Mouse (Mus musculus) limb, embryonic 10.5 days (tissue): ENCODE data around the gene Dctn2. TPM values are rescaled to one million over a fixed set of nuclear protein-coding genes. Genes with fewer than 3 reads are reported as not detected.
"Not testable (repeated sequence)": the region's sequence is repeated elsewhere in the genome, so short reads cannot be mapped to it uniquely, and the experiment has no call there.

Experiments used
- DNase-seq: peaks from one replicate; pipeline ENCODE4 v3.0.0-alpha.2; 2017; ENCODE audit warnings: low spot score
- H3K27ac ChIP-seq: fragments of 300-500 bp; sonication (generic); 2 replicates; pipeline ENCODE4 v1.5.1; 2016; ENCODE audit warnings: mild to moderate bottlenecking
- H3K27me3 ChIP-seq: fragments of 300-500 bp; sonication (generic); 2 replicates; pipeline ENCODE4 v1.6.1; 2016; ENCODE audit warnings: low read depth, mild to moderate bottlenecking; ENCODE audit not compliant: poor library complexity, severe bottlenecking
- H3K36me3 ChIP-seq: fragments of 300-500 bp; sonication (generic); 2 replicates; pipeline ENCODE4 v1.6.1; 2016; ENCODE audit warnings: mild to moderate bottlenecking, moderate library complexity
- H3K4me1 ChIP-seq: fragments of 300-500 bp; sonication (generic); 2 replicates; pipeline ENCODE4 v1.6.1; 2016
- H3K4me3 ChIP-seq: fragments of 300-500 bp; sonication (generic); 2 replicates; pipeline ENCODE4 v1.5.1; 2016; ENCODE audit warnings: mild to moderate bottlenecking, moderate library complexity
- H3K9me3 ChIP-seq: fragments of 300-500 bp; sonication (generic); replicated peaks from 2 replicates; pipeline ENCODE4 v1.6.1; 2016; ENCODE audit warnings: mild to moderate bottlenecking
- WGBS: fragments of 180-500 bp; shearing (Covaris S2); methylation state at CpG from one replicate; pipeline ENCODE4 v1.1.7; 2016; 5-methylcytosine and 5-hydroxymethylcytosine counted together
- polyA plus RNA-seq: library from polyadenylated mRNA; unstranded; fragments of >200 nt; fragmentation: Nextera tagmentation; extraction: Ambion mirVana; gene quantifications from 2 replicates; pipeline ENCODE4 v1.2.1, GENCODE M21; 2016

Gene Dctn2
- polyA plus RNA-seq, 1 experiment from 2014 or later = 194 TPM

- no peak for DNase-seq
- peaks cover 21% of the 10 kb centered on the region for H3K4me1 ChIP-seq
- no peaks in the 10 kb centered on the region for H3K27me3 ChIP-seq
- H3K36me3 ChIP-seq = peaks cover 79% of the 10 kb centered on the region
- 93% methylated on average over 10 of the region's 10 CpGs for WGBS
- H3K4me3 ChIP-seq = no peak overlapping the region
- H3K9me3 ChIP-seq = no peaks in the 10 kb centered on the region
- H3K27ac ChIP-seq = no peak overlapping the region
Observed at GRCm38 (mm10) chr10:127294895-127295510, 28.8 kb downstream of the Dctn2 start.

- Histone ChIP-seq H3K4me1 (peaks cover 14% of the 10 kb centered on the region), H3K27me3 (no peaks in the 10 kb centered on the region), H3K9me3 (no peaks in the 10 kb centered on the region), H3K4me3 (no peak overlapping the region), H3K36me3 (peaks cover 91% of the 10 kb centered on the region), H3K27ac (no peak overlapping the region)
- DNase-seq = no peak
- WGBS = 93% methylated on average over 24 of the region's 24 CpGs
Observed at GRCm38 (mm10) chr10:127295986-127296794, 30.0 kb downstream of the Dctn2 start.

DNA sequence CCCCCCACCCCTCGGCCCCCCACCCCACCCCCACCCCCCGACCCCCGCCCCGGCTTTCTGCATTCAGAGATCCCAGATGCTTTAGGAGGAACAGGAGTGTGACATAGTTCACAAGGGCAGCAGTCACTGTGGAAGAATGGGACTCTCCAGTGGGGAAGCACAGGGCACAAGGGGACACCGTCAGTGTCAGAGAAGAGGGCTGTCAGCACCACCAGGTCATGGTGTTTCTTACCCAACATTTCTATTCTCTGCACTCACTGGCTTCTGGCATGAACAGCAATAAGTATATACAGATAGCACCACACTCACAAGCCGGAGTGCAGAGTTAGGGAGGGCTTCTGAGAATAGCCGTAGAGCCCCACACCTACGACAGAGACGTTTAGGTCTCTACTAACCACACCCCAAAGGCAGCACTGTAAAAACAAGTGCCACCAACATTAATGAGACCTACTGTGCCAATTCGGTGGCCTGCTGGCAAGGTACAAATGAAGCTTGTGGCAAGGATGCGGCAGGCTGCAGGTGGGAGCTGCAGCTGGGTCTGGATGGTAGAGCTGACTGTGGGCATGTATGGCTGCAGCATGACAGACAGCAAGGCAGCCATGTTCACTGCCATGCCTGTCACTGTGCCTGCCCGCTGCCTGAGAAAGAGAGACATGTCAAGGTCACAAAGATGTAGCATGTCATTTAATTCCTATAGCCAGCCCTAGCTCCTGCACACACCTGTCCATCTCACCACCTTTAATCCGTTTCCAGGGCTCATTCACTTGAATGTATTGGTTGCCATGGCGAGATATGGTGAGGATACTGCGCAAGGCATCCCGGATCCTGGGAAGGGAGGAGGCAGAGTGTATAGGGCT, 31.1 kb downstream of the Dctn2 start:
- H3K4me3 ChIP-seq = no peak overlapping the region
- peaks cover 98% of the 10 kb centered on the region for H3K36me3 ChIP-seq
- no peaks in the 10 kb centered on the region for H3K9me3 ChIP-seq
- no peaks in the 10 kb centered on the region for H3K27me3 ChIP-seq
- H3K4me1 ChIP-seq = peaks cover 4% of the 10 kb centered on the region
- H3K27ac ChIP-seq = no peak overlapping the region
- WGBS = 93% methylated on average over 16 of the region's 16 CpGs
- no peak for DNase-seq

DNA sequence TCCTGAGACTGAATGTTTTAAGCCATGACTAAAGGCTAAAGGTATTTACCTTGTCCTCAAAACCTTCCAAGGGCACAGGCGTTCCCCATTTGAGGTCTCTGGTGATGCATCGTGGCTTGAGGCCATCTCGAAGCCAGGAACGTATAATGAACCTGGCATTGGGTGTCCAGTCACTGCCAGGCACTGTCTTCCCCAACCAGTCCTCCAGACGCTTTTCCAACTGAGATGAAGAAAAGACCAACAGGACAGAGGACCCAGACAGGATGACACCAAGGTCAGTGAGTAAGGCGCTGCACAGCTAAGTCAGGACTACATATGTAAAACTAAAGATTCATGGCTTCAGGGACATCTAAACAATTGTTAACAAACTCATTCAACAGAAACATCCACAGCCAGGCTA, 34.2 kb downstream of the Dctn2 start:
- no peaks in the 10 kb centered on the region for H3K9me3 ChIP-seq
- H3K27me3 ChIP-seq = no peaks in the 10 kb centered on the region
- H3K27ac ChIP-seq = no peak overlapping the region
- no peaks in the 10 kb centered on the region for H3K4me1 ChIP-seq
- peaks cover 99% of the 10 kb centered on the region for H3K36me3 ChIP-seq
- 95% methylated on average over 6 of the region's 6 CpGs for WGBS
- no peak for DNase-seq
- no peak overlapping the region for H3K4me3 ChIP-seq

DNA sequence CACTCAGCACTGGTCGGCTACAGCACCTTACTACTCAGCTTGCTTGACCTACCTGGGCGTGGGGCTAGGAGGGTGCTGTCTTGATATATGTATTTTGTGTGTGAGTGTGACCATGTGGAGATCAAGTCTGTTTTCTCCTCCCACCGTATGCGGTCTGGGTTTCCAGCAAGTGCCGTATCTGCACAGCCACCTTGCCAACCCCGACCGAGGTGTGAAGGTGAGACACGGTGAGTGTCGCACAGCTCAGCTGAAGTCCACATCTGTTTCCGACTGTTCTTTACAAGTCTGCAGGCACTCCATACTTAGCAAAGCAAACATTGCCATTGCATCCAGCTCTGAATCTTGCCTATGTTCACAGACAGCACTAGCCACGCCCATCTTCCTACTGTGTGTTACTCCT, 37.0 kb downstream of the Dctn2 start:
- H3K27me3 ChIP-seq = no peaks in the 10 kb centered on the region
- H3K9me3 ChIP-seq = no peaks in the 10 kb centered on the region
- peaks cover 99% of the 10 kb centered on the region for H3K36me3 ChIP-seq
- 95% methylated on average over 11 of the region's 11 CpGs for WGBS
- no peak for DNase-seq
- H3K4me3 ChIP-seq = no peak overlapping the region
- no peaks in the 10 kb centered on the region for H3K4me1 ChIP-seq
- no peak overlapping the region for H3K27ac ChIP-seq

- H3K9me3 ChIP-seq, H3K4me3 ChIP-seq, H3K27ac ChIP-seq, DNase-seq, H3K27me3 ChIP-seq: not testable (repeated sequence)
- 91% methylated on average over 3 of the region's 3 CpGs for WGBS
- Histone ChIP-seq H3K4me1 (peaks cover 15% of the 10 kb centered on the region), H3K36me3 (peaks cover 60% of the 10 kb centered on the region)
Observed at GRCm38 (mm10) chr10:127309167-127309566, 43.0 kb downstream of the Dctn2 start.

- H3K9me3 ChIP-seq = no peaks in the 10 kb centered on the region
- peak overlapping the region; percentile 96 for H3K4me3 ChIP-seq
- peaks cover 15% of the 10 kb centered on the region for H3K4me1 ChIP-seq
- WGBS = 39% methylated on average over 23 of the region's 23 CpGs
- peaks cover 43% of the 10 kb centered on the region for H3K36me3 ChIP-seq
- DNase-seq = no peak
- no peaks in the 10 kb centered on the region for H3K27me3 ChIP-seq
- peak overlapping the region; percentile 89 for H3K27ac ChIP-seq
Observed at GRCm38 (mm10) chr10:127310523-127311475, 44.6 kb downstream of the Dctn2 start.

DNA sequence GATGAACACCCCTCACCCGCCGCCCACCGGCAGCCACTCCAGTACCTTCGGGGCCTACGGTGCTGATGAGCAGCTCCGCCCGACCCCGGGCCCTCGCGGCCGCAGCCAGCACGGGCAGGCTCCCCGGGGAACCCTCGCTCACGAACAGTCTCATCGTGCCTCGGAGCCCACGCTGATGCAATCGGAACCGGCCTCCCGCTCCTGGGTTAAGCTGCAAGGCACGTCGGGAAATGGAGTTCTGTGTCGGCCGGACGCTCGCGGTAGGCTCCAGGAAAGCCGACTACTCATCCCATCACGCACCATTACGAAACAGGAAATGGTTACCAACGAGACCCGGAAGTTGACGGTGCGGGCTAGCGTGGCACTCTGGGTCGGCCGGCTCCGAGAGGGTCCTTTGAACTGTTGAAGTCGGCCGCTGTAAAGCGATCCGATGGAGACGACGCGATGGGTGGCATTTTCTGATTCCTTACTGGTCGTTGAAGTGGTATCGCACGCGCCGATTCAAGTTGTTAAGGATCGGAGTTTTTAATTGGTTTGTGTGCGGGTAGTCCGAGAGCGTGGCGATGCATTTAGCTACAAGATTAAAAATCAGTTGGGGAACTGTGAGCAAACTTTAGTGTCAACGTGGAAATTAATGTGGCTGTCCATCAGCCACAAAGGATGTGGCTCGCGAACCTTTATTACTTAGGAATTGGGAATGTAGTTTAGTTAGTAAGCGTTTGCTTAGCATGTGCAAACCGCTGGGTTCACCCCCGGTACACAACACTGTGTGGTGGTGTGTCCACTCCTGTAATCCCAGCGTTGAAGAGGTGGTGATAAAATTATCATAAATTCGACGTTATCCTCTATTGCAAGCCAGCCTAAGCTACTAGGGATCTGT, 45.5 kb downstream of the Dctn2 start, which contains the start of gene Mars:
Mars (minus strand) TSS at position 311 of the 880 bp plus-strand sequence.
- Histone ChIP-seq H3K27me3 (no peaks in the 10 kb centered on the region), H3K4me3 (peak within 1 kb of the TSS; percentile 96), H3K27ac (peak within 1 kb of the TSS; percentile 89), H3K36me3 (peaks cover 34% of the 10 kb centered on the region), H3K4me1 (peaks cover 15% of the 10 kb centered on the region), H3K9me3 (no peaks in the 10 kb centered on the region)
- DNase-seq = peak; percentile 94
- under 1% methylated on average over 65 of the region's 65 CpGs for WGBS

GRCm38 (mm10) chr10:127312356-127312676, 46.1 kb downstream of the Dctn2 start:
- H3K9me3 ChIP-seq = no peaks in the 10 kb centered on the region
- 3% methylated on average over 4 of the region's 4 CpGs for WGBS
- peak; percentile 89 for DNase-seq
- H3K36me3 ChIP-seq = peaks cover 28% of the 10 kb centered on the region
- H3K4me1 ChIP-seq = peaks cover 15% of the 10 kb centered on the region
- H3K27me3 ChIP-seq = no peaks in the 10 kb centered on the region
- H3K27ac ChIP-seq = 0 out of 2 replicates have a peak overlapping the region, but pooled peaks have one; percentile 89
- peak overlapping the region; percentile 96 for H3K4me3 ChIP-seq

GRCm38 (mm10) chr10:127312858-127313257, 46.7 kb downstream of the Dctn2 start:
- DNase-seq = no peak
- Histone ChIP-seq H3K9me3 (no peaks in the 10 kb centered on the region), H3K27ac (no peak overlapping the region), H3K27me3 (no peaks in the 10 kb centered on the region), H3K4me1 (peaks cover 15% of the 10 kb centered on the region), H3K4me3 (no peak overlapping the region), H3K36me3 (peaks cover 23% of the 10 kb centered on the region)
- WGBS = 81% methylated on average over 4 of the region's 4 CpGs

DNA sequence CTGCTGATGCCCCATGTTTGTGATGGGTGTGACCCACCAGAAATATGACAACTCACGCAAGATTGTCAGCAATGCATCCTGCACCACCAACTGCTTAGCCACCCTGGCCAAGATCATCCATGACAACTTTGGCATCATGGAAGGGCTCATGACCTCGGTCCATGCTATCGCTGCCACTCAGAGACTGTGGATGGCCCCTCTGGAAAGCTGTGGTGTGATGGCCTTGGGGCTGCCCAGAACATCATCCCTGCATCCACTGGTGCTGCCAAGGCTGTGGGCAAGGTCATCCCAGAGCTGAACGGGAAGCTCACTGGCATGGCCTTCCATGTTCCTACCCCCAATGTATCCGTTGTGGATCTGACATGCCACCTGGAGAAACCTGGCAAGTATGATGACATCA, 47.3 kb downstream of the Dctn2 start:
- H3K4me3 ChIP-seq, H3K27me3 ChIP-seq, H3K27ac ChIP-seq, DNase-seq, H3K9me3 ChIP-seq: not testable (repeated sequence)
- H3K36me3 ChIP-seq = peaks cover 16% of the 10 kb centered on the region
- WGBS = 92% methylated on average over 5 of the region's 5 CpGs
- peaks cover 15% of the 10 kb centered on the region for H3K4me1 ChIP-seq
